Mouse (Mus musculus) small intestine, adult 2 months (tissue): Measurements from ENCODE around the gene Rasa3.

ENCODE experiments used
- CTCF ChIP-seq: fragments of 200-500 bp; IDR thresholded peaks from 2 replicates; pipeline ENCODE4 v1.5.1; 2012; ENCODE audit warnings: low read depth, mild to moderate bottlenecking, control low read depth, inconsistent platforms, low read length, moderate library complexity, mixed read lengths; ENCODE audit not compliant: insufficient replicate concordance, insufficient read length; ENCODE audit errors: extremely low read depth
- POLR2A ChIP-seq: fragments of 200-500 bp; IDR thresholded peaks from 2 replicates; pipeline ENCODE4 v1.6.1; 2012; ENCODE audit warnings: low read depth, mild to moderate bottlenecking, control low read depth, inconsistent platforms, low read length, moderate library complexity

- TF ChIP-seq CTCF (no peak), POLR2A (no peak)
Measured at GRCm38 (mm10) chr8:13630754-13631153, 46.6 kb downstream of the Rasa3 start.
